Mouse (Mus musculus): ENCODE results near the gene Dnah1. TPM values are rescaled to one million over a fixed set of nuclear protein-coding genes. Genes with fewer than 3 reads are reported as not detected.

Gene Dnah1
- total RNA-seq, 2 experiments from 2014 or later, result 0.21 to 0.29 TPM

GRCm38 (mm10) chr14:31316613-31317012 is 7.1 kb downstream of the Dnah1 start:
- DNase-seq, result no peak

GRCm38 (mm10) chr14:31313192-31313591 is 10.5 kb downstream of the Dnah1 start:
- DNase-seq, result no peak

GRCm38 (mm10) chr14:31285728-31286127 is 38.0 kb downstream of the Dnah1 start:
- no peak for DNase-seq

DNA sequence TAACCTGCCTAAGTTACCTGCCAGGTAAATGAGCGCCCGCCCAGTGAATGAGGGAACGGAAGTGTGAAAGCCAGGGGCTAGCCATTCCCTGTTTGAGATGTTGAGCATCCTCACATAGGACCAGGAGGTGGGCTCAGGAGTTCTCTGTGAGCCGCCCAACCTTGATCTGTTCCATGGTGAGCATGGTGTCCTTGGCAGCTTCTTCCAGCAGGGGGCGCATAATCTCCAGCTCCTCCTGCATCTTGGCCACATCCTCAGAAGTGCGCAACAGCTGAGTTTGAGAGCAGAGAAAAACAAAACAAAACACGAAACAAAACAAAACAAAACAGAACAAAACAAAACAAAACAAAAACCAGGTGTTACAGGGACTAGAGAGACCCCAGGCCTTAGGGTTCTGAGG is 51.5 kb downstream of the Dnah1 start:
- DNase-seq, result peak; percentile 88

DNA sequence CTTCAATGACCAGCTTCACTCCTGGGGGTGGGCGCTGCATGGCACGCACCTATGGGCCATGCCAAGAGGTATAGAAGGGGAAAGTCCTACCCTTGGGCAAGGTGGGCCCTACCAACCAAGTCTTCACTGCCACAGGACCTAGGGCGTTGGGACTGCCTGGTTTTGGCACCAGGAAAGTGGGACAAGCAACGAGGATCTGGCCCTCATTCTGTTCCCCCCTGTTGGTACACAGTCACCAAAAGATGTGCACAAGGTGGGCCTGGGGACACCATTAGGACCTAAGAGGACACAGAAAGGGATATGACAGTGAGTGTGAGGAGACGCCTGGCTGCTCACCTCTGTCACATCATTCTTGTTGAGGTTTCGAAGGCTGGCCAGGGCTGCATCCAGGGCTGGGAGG is 52.6 kb downstream of the Dnah1 start:
- DNase-seq, result no peak

- peak; percentile 47 for DNase-seq
Observed at GRCm38 (mm10) chr14:31269456-31270100, 54.1 kb downstream of the Dnah1 start.

- DNase-seq, result no peak
Observed at GRCm38 (mm10) chr14:31268301-31269001, 55.2 kb downstream of the Dnah1 start.

DNA sequence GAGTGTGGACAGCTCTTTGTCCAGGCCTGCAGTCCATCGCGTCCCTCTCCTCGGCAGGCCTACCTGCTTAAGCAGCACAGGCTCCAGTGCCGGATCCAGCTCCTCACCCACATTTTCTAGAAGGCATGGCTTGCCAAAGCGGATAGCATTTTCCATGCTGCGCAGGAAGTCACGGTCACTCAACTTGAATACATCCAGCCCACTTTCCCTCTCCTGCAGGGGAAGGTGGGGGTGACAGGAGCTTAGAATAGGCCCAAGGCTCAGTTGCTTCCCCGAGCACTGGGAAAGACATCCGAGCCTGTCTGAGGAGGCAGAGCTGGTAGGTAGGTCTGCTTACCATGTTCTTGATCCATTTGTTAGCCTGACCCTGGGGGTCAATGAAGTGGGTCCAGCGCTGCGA is 56.0 kb downstream of the Dnah1 start:
- no peak for DNase-seq

DNA sequence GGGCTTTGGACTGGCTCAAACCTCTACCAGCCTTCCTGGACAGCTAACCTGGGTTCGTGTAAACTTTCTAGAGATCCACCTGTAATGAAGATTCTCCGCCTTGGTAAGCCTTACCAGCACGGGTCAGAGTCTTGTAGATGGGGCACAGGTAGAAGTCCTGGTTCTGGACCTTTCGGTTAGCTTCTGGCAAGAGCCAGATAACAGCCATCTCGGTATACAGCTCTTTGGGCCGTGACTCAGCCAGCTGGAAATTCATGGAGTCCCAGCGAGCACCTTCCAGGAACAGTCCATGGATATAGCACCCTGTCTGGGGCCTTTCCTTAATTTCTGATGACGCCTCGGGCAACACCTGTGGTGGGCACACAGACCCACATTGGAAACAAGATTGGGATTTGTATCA is 62.8 kb downstream of the Dnah1 start:
- no peak for DNase-seq

GRCm38 (mm10) chr14:31260374-31260773 is 63.3 kb downstream of the Dnah1 start:
- no peak for DNase-seq

- no peak for DNase-seq
Observed at GRCm38 (mm10) chr14:31258476-31259050, 65.1 kb downstream of the Dnah1 start.

- no peak for DNase-seq
Observed at GRCm38 (mm10) chr14:31252091-31252490, 71.6 kb downstream of the Dnah1 start.

GRCm38 (mm10) chr14:31251626-31252025 is 72.1 kb downstream of the Dnah1 start:
- DNase-seq, result no peak

DNA sequence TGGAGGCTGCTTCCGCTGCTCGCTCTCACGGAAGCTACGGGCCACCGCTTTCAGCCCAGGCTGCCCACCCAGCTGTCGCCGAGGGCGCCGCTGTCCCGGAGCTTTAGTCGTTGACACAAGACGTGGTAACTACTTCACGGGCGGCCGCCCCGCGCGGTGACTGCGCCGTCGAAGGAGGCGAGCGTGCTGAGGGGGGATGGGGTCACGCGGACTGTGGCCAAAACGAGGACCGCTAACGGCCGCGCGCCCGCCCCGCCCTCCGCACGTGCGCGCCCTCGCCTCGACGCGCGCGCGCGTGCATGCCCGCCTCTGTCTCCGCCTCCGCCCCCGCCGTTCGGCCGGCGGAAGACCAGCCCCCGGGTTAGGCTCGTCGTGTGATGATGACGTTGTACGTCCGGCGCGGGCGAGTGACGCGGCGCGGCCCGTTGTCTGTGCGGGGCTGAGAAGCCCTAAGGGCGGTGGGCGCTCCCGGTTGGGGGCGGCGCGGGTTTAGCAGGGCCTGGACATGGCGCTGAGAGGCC is 72.6 kb downstream of the Dnah1 start, which contains the start of the genes Phf7 and Bap1:
TSS of gene Phf7 (minus strand) at position 234 of the 521 bp plus-strand sequence.
TSS of gene Bap1 (plus strand) at position 367 of the 521 bp plus-strand sequence.
- peak; percentile 97 for DNase-seq

DNA sequence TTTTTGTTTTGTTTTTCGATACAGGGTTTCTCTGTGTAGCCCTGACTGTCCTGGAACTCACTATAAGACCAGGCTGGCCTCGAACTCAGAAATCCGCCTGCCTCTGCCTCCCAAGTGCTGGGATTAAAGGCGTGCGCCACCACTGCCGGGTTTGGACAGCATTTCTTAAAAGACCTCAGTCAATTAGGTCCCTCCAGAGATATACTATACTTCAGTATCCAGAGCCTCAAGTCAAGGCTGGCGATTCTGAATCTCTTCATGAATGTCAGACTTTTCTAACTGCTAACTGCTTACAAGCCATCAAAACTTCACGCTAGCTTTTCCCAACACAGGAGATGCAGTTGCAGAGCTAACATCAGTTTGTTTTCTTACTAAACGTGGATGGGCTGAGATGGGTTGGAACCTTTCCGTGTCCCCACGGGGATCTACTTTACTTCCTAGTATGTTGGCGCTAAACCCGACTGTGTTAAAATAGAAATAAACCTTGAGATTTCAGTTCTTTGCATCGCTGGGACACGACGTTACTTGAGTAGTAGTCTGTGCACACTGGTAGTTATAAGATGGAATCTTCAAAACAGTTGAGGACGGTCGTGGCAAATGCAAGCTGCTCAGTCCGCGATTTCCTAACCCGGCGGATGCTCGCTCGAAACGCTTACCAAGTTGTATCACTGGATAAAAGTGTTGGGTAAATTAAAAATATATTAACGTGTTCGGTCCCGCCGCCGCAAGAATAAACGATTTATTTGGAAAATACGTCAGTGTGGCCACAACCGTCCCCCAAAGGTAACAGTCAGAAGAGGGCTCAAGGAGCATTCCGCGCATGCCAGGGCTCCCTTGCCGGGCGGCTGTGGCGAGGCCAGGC is 73.2 kb downstream of the Dnah1 start:
- no peak for DNase-seq

DNA sequence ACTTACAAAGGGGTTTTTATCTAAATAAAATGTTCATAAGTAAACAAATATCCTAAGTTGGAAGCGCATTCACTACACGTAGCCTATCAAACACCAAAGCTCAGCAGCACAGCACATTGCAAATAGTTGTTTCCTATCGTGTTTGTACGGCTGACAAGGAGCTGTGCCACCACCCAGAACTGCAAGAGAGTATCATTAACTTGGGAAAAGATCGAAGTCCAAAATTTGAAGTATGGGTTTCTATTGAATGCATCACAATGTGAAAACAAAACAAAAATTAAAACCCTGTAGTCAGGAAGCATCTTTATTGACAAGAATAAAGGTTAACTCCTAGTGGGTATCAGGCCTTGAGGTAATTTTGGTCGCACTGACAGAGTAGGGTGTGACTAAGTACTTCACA is 75.3 kb downstream of the Dnah1 start:
- no peak for DNase-seq

DNA sequence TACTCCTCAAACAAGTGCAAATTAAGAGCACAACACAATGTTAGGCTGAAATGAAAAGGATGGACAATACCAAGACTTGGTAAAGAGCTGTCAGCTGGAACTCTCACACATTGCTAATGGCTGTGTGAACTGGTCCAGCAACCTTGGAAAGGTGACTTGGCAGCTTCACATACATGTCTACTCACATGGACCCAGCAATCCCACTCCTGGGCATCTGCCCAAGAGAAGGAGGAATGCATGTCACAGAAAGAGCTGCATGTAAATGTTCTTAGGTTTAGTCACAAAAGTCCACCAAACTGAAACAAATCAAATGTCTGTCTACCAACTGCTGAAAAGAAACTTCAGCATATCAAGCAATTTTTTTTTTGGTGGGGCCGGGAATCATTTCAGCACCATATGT is 77.8 kb downstream of the Dnah1 start:
- DNase-seq, result no peak

DNA sequence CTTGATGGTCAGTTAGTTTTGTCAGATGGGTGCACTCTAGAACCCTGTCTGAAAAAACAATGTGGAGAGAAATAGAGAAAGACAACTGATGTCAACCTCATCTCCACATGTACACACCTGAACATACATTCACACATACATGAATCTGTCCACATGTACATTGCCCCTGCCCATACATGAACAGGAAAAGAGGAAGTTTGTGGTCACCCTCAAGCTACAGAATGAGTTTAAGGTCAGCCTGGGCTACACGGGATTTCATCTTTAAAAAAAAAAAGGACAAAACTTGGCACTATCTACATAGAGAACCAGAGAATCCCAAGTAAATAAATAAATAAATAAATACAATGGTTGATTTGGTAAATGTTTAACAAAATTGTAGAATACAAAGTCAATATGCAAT is 78.9 kb downstream of the Dnah1 start:
- no peak for DNase-seq

GRCm38 (mm10) chr14:31240528-31240927 is 83.2 kb downstream of the Dnah1 start:
- no peak for DNase-seq

- DNase-seq, result peak; percentile 69
Observed at GRCm38 (mm10) chr14:31237101-31237882, 86.4 kb downstream of the Dnah1 start.

GRCm38 (mm10) chr14:31233996-31234591 is 89.6 kb downstream of the Dnah1 start:
- peak; percentile 92 for DNase-seq
